Comparison of ENCODE assay signal across 8 mouse cellular contexts in genomic region chr15:88865061-88865460, GRCm38 (mm10). TPM values are rescaled to one million over a fixed set of nuclear protein-coding genes. Genes with fewer than 3 reads are reported as not detected.
DNase-seq lines count a peak whose midpoint lies in the region; ATAC-seq and TF ChIP-seq lines count a peak whose summit lies in the region.

No protein-coding gene starts in this region.

- no peak for DNase-seq in heart, postnatal 10 days
- no peak for DNase-seq in forebrain, embryonic 14.5 days (ENCODE audit: low spot score)
- no peak for DNase-seq in liver, embryonic 11.5 days (ENCODE audit: low spot score)
- no peak for DNase-seq in B cell, adult 2 months
- DNase-seq in right cerebral cortex, postnatal 25 days: no peak

- peak overlapping the region; percentile 92 for H3K27ac ChIP-seq in heart, embryonic 12.5 days (ENCODE audit: poor library complexity, severe bottlenecking)
- H3K27ac ChIP-seq in forebrain, embryonic 14.5 days (ENCODE audit: low read depth, low read length): no peak overlapping the region
- 0 out of 2 replicates have a peak overlapping the region, but pooled peaks have one; percentile 2 for H3K27ac ChIP-seq in liver, embryonic 11.5 days (ENCODE audit: low read depth, low read length)

- 79% methylated on average over 14 of the region's 14 CpGs for WGBS in heart, embryonic 12.5 days
- 92% methylated on average over 14 of the region's 14 CpGs for WGBS in forebrain, embryonic 14.5 days
- 87% methylated on average over 14 of the region's 14 CpGs for WGBS in liver, embryonic 11.5 days

- ATAC-seq in heart, embryonic 12.5 days (ENCODE audit: insufficient number of reproducible peaks, low FRiP score): no peak
- ATAC-seq in forebrain, embryonic 14.5 days: no peak
- no peak for ATAC-seq in liver, embryonic 11.5 days (replicated peaks; ENCODE audit: low FRiP score)
- no peak for ATAC-seq in granulocyte monocyte progenitor cell, adult 5-6 weeks (replicated peaks; ENCODE audit: poor library complexity, severe bottlenecking)

- TF ChIP-seq CTCF in E14TG2a.4 (conservative IDR thresholded peaks at IDR 0.05; ENCODE audit: low read length): no peak

- H3K4me3 ChIP-seq in heart, embryonic 12.5 days: peak overlapping the region; percentile 89
- H3K4me3 ChIP-seq in E14TG2a.4 (replicated peaks; ENCODE audit: low read length): peak overlapping the region; percentile 95
- no peak overlapping the region for H3K4me3 ChIP-seq in forebrain, embryonic 14.5 days (ENCODE audit: low read depth, low read length)
- peak overlapping the region; percentile 90 for H3K4me3 ChIP-seq in liver, embryonic 11.5 days (ENCODE audit: low read depth, low read length)

- intact Hi-C loops in heart, postnatal 10 days (cut with DNase I): no loop called here

- peak overlapping the region; percentile 95 for H3K9ac ChIP-seq in heart, embryonic 12.5 days
- H3K9ac ChIP-seq in forebrain, embryonic 14.5 days (ENCODE audit: low read length): peak overlapping the region; percentile 18; the same call in 1 of the 2 replicates
- no peak overlapping the region for H3K9ac ChIP-seq in liver, embryonic 11.5 days (ENCODE audit: low read depth, low read length)

- H3K9me3 ChIP-seq in heart, embryonic 12.5 days (replicated peaks): no peaks in the 10 kb centered on the region
- peaks cover 20% of the 10 kb centered on the region for H3K9me3 ChIP-seq in E14TG2a.4 (ENCODE audit: low read length)
- H3K9me3 ChIP-seq in forebrain, embryonic 14.5 days (replicated peaks; ENCODE audit: control insufficient read depth, low read length): no peaks in the 10 kb centered on the region
- H3K9me3 ChIP-seq in liver, embryonic 11.5 days (ENCODE audit: control insufficient read depth, low read length): no peaks in the 10 kb centered on the region

- peaks cover 30% of the 10 kb centered on the region for H3K36me3 ChIP-seq in heart, embryonic 12.5 days
- peaks cover 50% of the 10 kb centered on the region for H3K36me3 ChIP-seq in E14TG2a.4 (ENCODE audit: insufficient read depth, low read length)
- peaks cover 31% of the 10 kb centered on the region for H3K36me3 ChIP-seq in forebrain, embryonic 14.5 days (ENCODE audit: control insufficient read depth, insufficient read depth, low read length)
- H3K36me3 ChIP-seq in liver, embryonic 11.5 days (ENCODE audit: control insufficient read depth, insufficient read depth, low read length): peaks cover 13% of the 10 kb centered on the region; the same call in 1 of the 2 replicates

- peak overlapping the region; percentile 96 for H3K4me2 ChIP-seq in heart, embryonic 12.5 days
- H3K4me2 ChIP-seq in forebrain, embryonic 14.5 days (ENCODE audit: low read length): no peak overlapping the region; the same call in 1 of the 2 replicates
- peak overlapping the region; percentile 96 for H3K4me2 ChIP-seq in liver, embryonic 11.5 days

- peaks cover 56% of the 10 kb centered on the region for H3K4me1 ChIP-seq in heart, embryonic 12.5 days (replicated peaks)
- peaks cover 50% of the 10 kb centered on the region for H3K4me1 ChIP-seq in E14TG2a.4 (replicated peaks; ENCODE audit: low read depth, low read length)
- H3K4me1 ChIP-seq in forebrain, embryonic 14.5 days (ENCODE audit: control insufficient read depth, insufficient read depth, low read length): peaks cover 11% of the 10 kb centered on the region
- peaks cover 48% of the 10 kb centered on the region for H3K4me1 ChIP-seq in liver, embryonic 11.5 days (replicated peaks; ENCODE audit: control insufficient read depth, insufficient read depth, low read length)

- no peaks in the 10 kb centered on the region for H3K27me3 ChIP-seq in heart, embryonic 12.5 days (replicated peaks)
- no peaks in the 10 kb centered on the region for H3K27me3 ChIP-seq in E14TG2a.4 (ENCODE audit: insufficient read depth, low read length)
- no peaks in the 10 kb centered on the region for H3K27me3 ChIP-seq in forebrain, embryonic 14.5 days (replicated peaks; ENCODE audit: control insufficient read depth, insufficient read depth, low read length)
- H3K27me3 ChIP-seq in liver, embryonic 11.5 days (replicated peaks; ENCODE audit: control insufficient read depth, insufficient read depth, low read length): no peaks in the 10 kb centered on the region

RNA-seq across cellular contexts. Expression of gene Pim3, which starts 3.1 kb away (rescaled TPM):
- 67.5 and 68.1 TPM in 2 replicates for polyA plus RNA-seq in heart, embryonic 12.5 days (2016; fragmentation: Nextera tagmentation; extraction: Ambion mirVana)
- 10 to 100 TPM; 49.8 to 85.5 TPM for total RNA-seq in heart, postnatal 10 days (2021)
- 49.1 and 52.9 TPM in 2 replicates for polyA plus RNA-seq in forebrain, embryonic 14.5 days (2014; fragmentation: Nextera tagmentation; extraction: Ambion mirVana)
- polyA plus RNA-seq in liver, embryonic 11.5 days (2014; fragmentation: Nextera tagmentation; extraction: Ambion mirVana): 34.0 and 35.9 TPM in 2 replicates
- 13.8 and 14.6 TPM in 2 replicates for total RNA-seq in granulocyte monocyte progenitor cell, adult 5-6 weeks (2014; fragmentation: Nextera tagmentation)
- total RNA-seq in granulocyte monocyte progenitor cell, adult 5-6 weeks (2017): 13.0 and 21.3 TPM in 2 replicates

RNA-seq across cellular contexts. Expression of gene Creld2, which starts 45.6 kb away (rescaled TPM):
- 61.9 and 66.4 TPM in 2 replicates for polyA plus RNA-seq in heart, embryonic 12.5 days (2016; fragmentation: Nextera tagmentation; extraction: Ambion mirVana)
- 10 to 100 TPM; 16.8 to 20.3 TPM for total RNA-seq in heart, postnatal 10 days (2021)
- polyA plus RNA-seq in forebrain, embryonic 14.5 days (2014; fragmentation: Nextera tagmentation; extraction: Ambion mirVana): 65.5 and 65.8 TPM in 2 replicates
- 107 and 109 TPM in 2 replicates for polyA plus RNA-seq in liver, embryonic 11.5 days (2014; fragmentation: Nextera tagmentation; extraction: Ambion mirVana)
- 72.9 and 76.0 TPM in 2 replicates for total RNA-seq in granulocyte monocyte progenitor cell, adult 5-6 weeks (2014; fragmentation: Nextera tagmentation)
- 138 and 139 TPM in 2 replicates for total RNA-seq in granulocyte monocyte progenitor cell, adult 5-6 weeks (2017)

RNA-seq across cellular contexts. Expression of gene Alg12, which starts 45.9 kb away (rescaled TPM):
- 9.3 and 9.4 TPM in 2 replicates for polyA plus RNA-seq in heart, embryonic 12.5 days (2016; fragmentation: Nextera tagmentation; extraction: Ambion mirVana)
- 1 to 10 TPM; 8.6 to 8.8 TPM for total RNA-seq in heart, postnatal 10 days (2021)
- 8.4 and 8.8 TPM in 2 replicates for polyA plus RNA-seq in forebrain, embryonic 14.5 days (2014; fragmentation: Nextera tagmentation; extraction: Ambion mirVana)
- 13.9 and 14.2 TPM in 2 replicates for polyA plus RNA-seq in liver, embryonic 11.5 days (2014; fragmentation: Nextera tagmentation; extraction: Ambion mirVana)
- total RNA-seq in granulocyte monocyte progenitor cell, adult 5-6 weeks (2014; fragmentation: Nextera tagmentation): 12.9 and 14.2 TPM in 2 replicates
- 3.5 and 11.6 TPM in 2 replicates for total RNA-seq in granulocyte monocyte progenitor cell, adult 5-6 weeks (2017)
